Mouse (Mus musculus): Measurements from ENCODE around the gene Mbd3. TPM values are rescaled to one million over a fixed set of nuclear protein-coding genes. Genes with fewer than 3 reads are reported as not detected.

The Mbd3 gene
- polyA plus RNA-seq, 1 experiment from 2014 or later: 140 TPM

GRCm38 (mm10) chr10:80403044-80403692 is 3.8 kb upstream of the Mbd3 start:
- peaks cover 44% of the 10 kb centered on the region for H3K36me3 ChIP-seq
- H3K9me3 ChIP-seq (replicated peaks): no peaks in the 10 kb centered on the region
- 92% methylated on average over 4 of the region's 4 CpGs for WGBS (ENCODE audit: insufficient replicate concordance)
- H3K9ac ChIP-seq: no peak overlapping the region
- H3K4me1 ChIP-seq: peaks cover 59% of the 10 kb centered on the region
- no peak overlapping the region for H3K4me2 ChIP-seq
- no peaks in the 10 kb centered on the region for H3K27me3 ChIP-seq (replicated peaks)
- H3K27ac ChIP-seq: no peak overlapping the region
- H3K4me3 ChIP-seq: no peak overlapping the region
- no peak for ATAC-seq

- Histone ChIP-seq H3K36me3 (peaks cover 56% of the 10 kb centered on the region), H3K4me1 (peaks cover 67% of the 10 kb centered on the region), H3K4me2 (peak overlapping the region; percentile 95), H3K27ac (peak overlapping the region; percentile 89), H3K9me3 (replicated peaks) (no peaks in the 10 kb centered on the region), H3K4me3 (peak overlapping the region; percentile 82; the same call in 1 of the 2 replicates), H3K27me3 (replicated peaks) (no peaks in the 10 kb centered on the region), H3K9ac (peak overlapping the region; percentile 79; the same call in 1 of the 2 replicates)
- WGBS (ENCODE audit: insufficient replicate concordance): 53% methylated on average over 4 of the region's 4 CpGs
- ATAC-seq: no peak
These were observed 1.4 kb upstream of the Mbd3 start for GRCm38 (mm10) chr10:80400704-80401161.

- H3K4me2 ChIP-seq: peak overlapping the region; percentile 95
- ATAC-seq: no peak
- peak overlapping the region; percentile 79 for H3K9ac ChIP-seq
- H3K36me3 ChIP-seq: peaks cover 59% of the 10 kb centered on the region
- H3K9me3 ChIP-seq (replicated peaks): no peaks in the 10 kb centered on the region
- WGBS (ENCODE audit: insufficient replicate concordance): 12% methylated on average over 17 of the region's 17 CpGs
- H3K4me3 ChIP-seq: peak overlapping the region; percentile 82
- H3K27me3 ChIP-seq (replicated peaks): no peaks in the 10 kb centered on the region
- peak overlapping the region; percentile 89 for H3K27ac ChIP-seq
- peaks cover 67% of the 10 kb centered on the region for H3K4me1 ChIP-seq
These were observed 788 bp upstream of the Mbd3 start for GRCm38 (mm10) chr10:80399973-80400703.

GRCm38 (mm10) chr10:80398719-80399190 is 595 bp downstream of the Mbd3 start:
- Histone ChIP-seq H3K4me1 (peaks cover 61% of the 10 kb centered on the region), H3K9ac (peak overlapping the region; percentile 96), H3K9me3 (replicated peaks) (no peaks in the 10 kb centered on the region), H3K36me3 (peaks cover 60% of the 10 kb centered on the region), H3K4me2 (peak overlapping the region; percentile 95), H3K4me3 (peak overlapping the region; percentile 82), H3K27ac (peak overlapping the region; percentile 99), H3K27me3 (replicated peaks) (no peaks in the 10 kb centered on the region)
- ATAC-seq: peak; percentile 75
- 2% methylated on average over 59 of the region's 59 CpGs for WGBS (ENCODE audit: insufficient replicate concordance)

GRCm38 (mm10) chr10:80398174-80398535 is 1.2 kb downstream of the Mbd3 start:
- ATAC-seq: no peak
- Histone ChIP-seq H3K27me3 (replicated peaks) (no peaks in the 10 kb centered on the region), H3K4me3 (peak overlapping the region; percentile 82), H3K9ac (peak overlapping the region; percentile 96), H3K36me3 (peaks cover 60% of the 10 kb centered on the region), H3K4me1 (peaks cover 62% of the 10 kb centered on the region), H3K9me3 (replicated peaks) (no peaks in the 10 kb centered on the region), H3K4me2 (peak overlapping the region; percentile 95), H3K27ac (peak overlapping the region; percentile 99)
- WGBS (ENCODE audit: insufficient replicate concordance): 0% methylated on average over 1 of the region's 1 CpGs

GRCm38 (mm10) chr10:80397524-80398173 is 1.7 kb downstream of the Mbd3 start:
- peaks cover 67% of the 10 kb centered on the region for H3K4me1 ChIP-seq
- H3K27me3 ChIP-seq (replicated peaks): no peaks in the 10 kb centered on the region
- peak overlapping the region; percentile 99 for H3K27ac ChIP-seq
- ATAC-seq: no peak
- H3K9ac ChIP-seq: peak overlapping the region; percentile 96
- WGBS (ENCODE audit: insufficient replicate concordance): 52% methylated on average over 8 of the region's 8 CpGs
- H3K4me2 ChIP-seq: peak overlapping the region; percentile 95
- peak overlapping the region; percentile 82 for H3K4me3 ChIP-seq
- no peaks in the 10 kb centered on the region for H3K9me3 ChIP-seq (replicated peaks)
- peaks cover 60% of the 10 kb centered on the region for H3K36me3 ChIP-seq

- peaks cover 60% of the 10 kb centered on the region for H3K36me3 ChIP-seq
- whole genome bisulfite sequencing (ENCODE audit: insufficient replicate concordance): 74% methylated on average over 11 of the region's 11 CpGs
- no peak for ATAC-seq
These were observed 2.4 kb downstream of the Mbd3 start for GRCm38 (mm10) chr10:80396822-80397523.

GRCm38 (mm10) chr10:80395025-80395627 is 4.2 kb downstream of the Mbd3 start:
- Histone ChIP-seq H3K27ac (no peak overlapping the region), H3K9ac (no peak overlapping the region), H3K36me3 (peaks cover 68% of the 10 kb centered on the region), H3K4me1 (peaks cover 54% of the 10 kb centered on the region), H3K4me2 (no peak overlapping the region), H3K4me3 (no peak overlapping the region), H3K27me3 (replicated peaks) (no peaks in the 10 kb centered on the region), H3K9me3 (replicated peaks) (no peaks in the 10 kb centered on the region)
- ATAC-seq: no peak
- 88% methylated on average over 35 of the region's 35 CpGs for WGBS (ENCODE audit: insufficient replicate concordance)

More at GRCm38 (mm10) chr10:80396822-80397523, 2.4 kb downstream of the Mbd3 start:
- Histone ChIP-seq H3K4me1 (peaks cover 67% of the 10 kb centered on the region), H3K4me3 (peak overlapping the region; percentile 82), H3K27ac (peak overlapping the region; percentile 99), H3K9me3 (replicated peaks) (no peaks in the 10 kb centered on the region), H3K9ac (peak overlapping the region; percentile 96), H3K27me3 (replicated peaks) (no peaks in the 10 kb centered on the region), H3K4me2 (peak overlapping the region; percentile 95)

GRCm38 (mm10) chr10:80392687-80393086 is 6.7 kb downstream of the Mbd3 start:
- Histone ChIP-seq H3K4me3 (no peak overlapping the region), H3K9ac (no peak overlapping the region), H3K36me3 (peaks cover 73% of the 10 kb centered on the region), H3K9me3 (replicated peaks) (no peaks in the 10 kb centered on the region), H3K27ac (no peak overlapping the region), H3K4me2 (no peak overlapping the region), H3K4me1 (peaks cover 58% of the 10 kb centered on the region), H3K27me3 (replicated peaks) (no peaks in the 10 kb centered on the region)
- WGBS (ENCODE audit: insufficient replicate concordance): 83% methylated on average over 5 of the region's 5 CpGs
- ATAC-seq: no peak

GRCm38 (mm10) chr10:80390697-80391096 is 8.7 kb downstream of the Mbd3 start:
- Histone ChIP-seq H3K9ac (no peak overlapping the region), H3K36me3 (peaks cover 60% of the 10 kb centered on the region)
- ATAC-seq: no peak

GRCm38 (mm10) chr10:80389185-80389708 is 10.1 kb downstream of the Mbd3 start:
- Histone ChIP-seq H3K4me2 (no peak overlapping the region; the same call in 1 of the 2 replicates), H3K9ac (no peak overlapping the region), H3K27me3 (replicated peaks) (peaks cover 8% of the 10 kb centered on the region; the same call in 1 of the 2 replicates), H3K4me1 (peaks cover 59% of the 10 kb centered on the region), H3K9me3 (replicated peaks) (no peaks in the 10 kb centered on the region), H3K36me3 (peaks cover 46% of the 10 kb centered on the region), H3K4me3 (no peak overlapping the region), H3K27ac (no peak overlapping the region)
- 68% methylated on average over 4 of the region's 4 CpGs for WGBS (ENCODE audit: insufficient replicate concordance)
- ATAC-seq: no peak

More at GRCm38 (mm10) chr10:80390697-80391096, 8.7 kb downstream of the Mbd3 start:
- Histone ChIP-seq H3K4me1 (peaks cover 55% of the 10 kb centered on the region), H3K9me3 (replicated peaks) (no peaks in the 10 kb centered on the region), H3K27me3 (replicated peaks) (0 out of 2 replicates have a peak, but pooled peaks cover 8% of the 10 kb centered on the region), H3K27ac (peak overlapping the region; percentile 50; the same call in 1 of the 2 replicates), H3K4me3 (no peak overlapping the region), H3K4me2 (no peak overlapping the region)
- 84% methylated on average over 9 of the region's 9 CpGs for WGBS (ENCODE audit: insufficient replicate concordance)

Data from liver, embryonic 12.5 days (tissue).